Mouse (Mus musculus) erythroid progenitor cell, adult 5-6 weeks (primary cell): ENCODE measurements around the gene Spen. TPM values are rescaled to one million over a fixed set of nuclear protein-coding genes. Genes with fewer than 3 reads are reported as not detected.
"Not testable (repeated sequence)": the region's sequence is repeated elsewhere in the genome, so short reads cannot be mapped to it uniquely, and the experiment has no call there.

Source experiments
- ATAC-seq: replicated peaks from 2 replicates; pipeline ENCODE4 v1.8.0; 2016; ENCODE audit warnings: moderate number of reproducible peaks, mild to moderate bottlenecking, moderate TSS enrichment, inconsistent platforms; ENCODE audit not compliant: poor library complexity, low FRiP score, severe bottlenecking
- total RNA-seq, 2 experiments: library from RNA; stranded (forward) in 1 of 2; stranded (reverse) in 1 of 2; fragments of 150-400 nt in 1 of 2; fragments of 186-747, 209-891 nt in 1 of 2; gene quantifications; 2 replicates each; pipeline versions ENCODE4 v1.2.3 to v1.2.4; 2015 to 2017; ENCODE audit warnings: low replicate concordance in 2 of 2

Spen gene
- total RNA-seq (2015; ENCODE audit: low replicate concordance) (72.9 and 77.1 TPM in 2 replicates), total RNA-seq (2017; ENCODE audit: low replicate concordance) (132 and 139 TPM in 2 replicates)

DNA sequence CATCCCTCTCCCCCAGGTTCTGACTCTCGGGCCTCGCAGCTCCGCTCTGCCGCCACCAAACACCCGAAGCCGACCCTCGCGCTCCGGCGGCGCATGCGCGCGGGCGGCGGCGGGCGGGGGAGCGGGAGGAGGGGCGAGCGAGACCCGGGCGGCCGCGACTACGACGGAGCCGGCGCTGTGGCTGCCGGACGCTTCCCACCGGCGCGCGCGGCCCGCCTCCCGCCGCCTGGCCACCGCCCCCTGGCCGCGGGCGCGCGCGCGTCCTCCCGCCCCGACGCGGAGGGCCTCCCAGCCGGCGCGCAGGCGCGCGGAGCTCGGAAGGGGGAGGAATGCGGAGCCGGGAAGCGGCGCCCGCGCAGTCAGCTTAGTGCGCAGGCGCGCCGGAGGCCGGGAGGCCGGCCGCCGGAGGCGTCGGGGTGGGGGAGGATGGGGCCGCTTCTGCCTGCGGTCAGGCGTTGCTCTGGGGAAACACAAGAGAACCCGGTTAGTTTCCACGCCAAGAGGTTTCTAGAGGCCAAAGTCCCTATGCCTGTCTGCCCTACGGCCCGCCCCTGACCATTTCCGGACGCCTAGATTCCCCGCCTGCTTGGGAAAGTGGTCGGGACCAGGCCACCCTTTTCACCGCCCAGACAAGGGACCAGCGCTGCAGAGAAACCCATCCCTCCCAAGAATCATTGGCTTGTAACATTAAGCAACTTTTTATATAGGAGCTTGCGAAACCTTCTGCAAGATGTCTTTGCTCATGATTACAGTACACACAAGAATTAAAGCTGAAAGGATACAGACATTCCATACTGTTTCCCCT lies at the start of gene Spen:
Gene Spen, minus strand, starts transcription at position 190 of the 805 bp plus-strand sequence.
- ATAC-seq: peak; percentile 74

DNA sequence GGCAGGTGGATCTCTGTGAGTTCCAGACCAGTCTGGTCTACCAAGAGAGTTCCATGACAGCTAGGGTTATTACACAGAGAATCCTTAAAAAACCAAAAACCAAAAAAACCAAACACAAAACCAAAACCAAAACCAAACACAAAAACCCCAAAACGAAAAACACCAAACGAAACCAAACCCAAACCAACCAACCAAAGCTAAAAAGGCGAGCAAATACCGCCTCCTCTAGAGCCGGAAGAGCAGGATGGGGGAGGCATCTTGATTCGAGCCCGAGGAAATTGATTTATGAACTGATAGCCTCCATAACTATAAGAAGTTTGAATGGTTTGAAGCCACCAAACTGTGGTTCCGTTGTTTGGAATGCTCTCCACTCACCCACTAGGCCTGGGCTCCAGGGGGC lies 45.5 kb upstream of the Spen start:
- no peak for ATAC-seq

DNA sequence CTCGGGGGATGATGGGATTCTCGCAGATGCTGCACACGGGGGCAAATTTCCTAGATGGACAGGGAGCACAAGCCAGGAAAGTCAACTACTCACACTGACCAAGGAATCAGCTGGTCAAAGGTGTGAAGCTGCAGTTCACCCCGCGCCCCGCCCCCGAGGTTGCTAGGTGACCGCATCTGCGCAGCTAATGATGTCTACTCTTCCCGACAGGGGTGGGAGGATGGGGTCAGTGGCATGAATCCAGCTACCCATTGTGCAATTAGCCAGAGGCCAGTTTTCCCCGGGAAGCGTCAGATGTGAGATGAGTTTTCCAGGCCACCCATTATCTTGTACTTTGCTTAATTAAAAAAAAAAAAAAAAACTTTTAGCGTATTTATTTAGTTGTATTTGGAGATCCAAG lies 42.7 kb upstream of the Spen start:
- no peak for ATAC-seq

DNA sequence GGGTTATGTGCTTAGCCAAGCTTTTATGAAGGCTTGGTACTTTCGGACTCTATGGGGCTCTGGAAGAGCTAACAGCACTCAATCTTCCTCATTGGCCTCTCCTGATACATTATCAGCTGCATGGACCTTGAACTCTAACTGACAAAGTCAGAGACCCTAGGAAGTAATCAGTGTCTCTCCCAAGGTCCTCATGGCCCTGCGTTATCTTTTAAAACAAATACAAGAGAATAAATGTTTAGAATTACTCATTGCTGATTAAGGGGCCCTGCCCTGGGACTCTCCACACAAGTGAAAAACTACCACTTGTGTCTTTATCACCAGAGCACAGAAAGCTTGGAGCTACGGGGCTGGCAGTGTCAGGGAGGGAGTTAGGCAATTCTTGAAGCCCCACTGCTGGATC lies 40.4 kb upstream of the Spen start:
- ATAC-seq: no peak

DNA sequence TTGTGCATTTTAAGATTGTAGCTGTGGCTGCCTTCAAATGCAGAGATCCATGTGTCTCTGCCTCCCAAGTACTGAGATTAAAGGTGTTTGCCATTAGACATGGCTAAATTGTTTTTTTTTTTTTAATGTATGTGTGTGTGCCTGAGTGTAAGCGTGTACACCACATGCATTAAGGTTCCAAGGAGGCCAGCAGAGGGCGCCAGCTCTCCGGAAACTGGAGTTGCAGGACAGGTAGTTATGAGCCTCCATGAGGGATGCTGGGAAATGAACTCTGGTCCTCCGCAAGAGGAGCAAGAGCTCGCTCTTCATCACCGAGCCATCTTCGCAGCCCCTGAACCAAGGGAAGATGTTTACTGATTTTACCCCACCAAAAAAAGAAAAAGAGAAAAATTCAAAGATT lies 38.5 kb upstream of the Spen start:
- no peak for ATAC-seq

DNA sequence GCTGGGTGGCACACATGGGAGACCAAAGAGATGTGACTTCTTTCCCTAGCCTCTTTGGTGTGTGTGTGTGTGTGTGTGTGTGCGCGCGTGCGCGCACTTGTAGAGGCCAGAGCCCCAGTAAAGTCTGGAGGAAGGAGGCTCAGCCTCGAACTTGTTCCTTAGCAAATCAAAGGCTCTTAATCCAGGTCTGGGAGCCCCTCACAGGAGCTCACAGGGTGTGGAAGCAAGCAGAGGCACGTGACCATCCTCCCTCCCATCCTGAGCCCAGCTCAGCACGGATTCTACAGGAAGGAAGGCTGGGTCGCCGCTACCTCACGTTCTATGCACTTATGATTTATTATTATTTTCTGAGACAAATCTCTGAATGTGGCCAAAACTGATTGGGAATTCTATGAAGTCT lies 38.0 kb upstream of the Spen start:
- ATAC-seq: no peak

DNA sequence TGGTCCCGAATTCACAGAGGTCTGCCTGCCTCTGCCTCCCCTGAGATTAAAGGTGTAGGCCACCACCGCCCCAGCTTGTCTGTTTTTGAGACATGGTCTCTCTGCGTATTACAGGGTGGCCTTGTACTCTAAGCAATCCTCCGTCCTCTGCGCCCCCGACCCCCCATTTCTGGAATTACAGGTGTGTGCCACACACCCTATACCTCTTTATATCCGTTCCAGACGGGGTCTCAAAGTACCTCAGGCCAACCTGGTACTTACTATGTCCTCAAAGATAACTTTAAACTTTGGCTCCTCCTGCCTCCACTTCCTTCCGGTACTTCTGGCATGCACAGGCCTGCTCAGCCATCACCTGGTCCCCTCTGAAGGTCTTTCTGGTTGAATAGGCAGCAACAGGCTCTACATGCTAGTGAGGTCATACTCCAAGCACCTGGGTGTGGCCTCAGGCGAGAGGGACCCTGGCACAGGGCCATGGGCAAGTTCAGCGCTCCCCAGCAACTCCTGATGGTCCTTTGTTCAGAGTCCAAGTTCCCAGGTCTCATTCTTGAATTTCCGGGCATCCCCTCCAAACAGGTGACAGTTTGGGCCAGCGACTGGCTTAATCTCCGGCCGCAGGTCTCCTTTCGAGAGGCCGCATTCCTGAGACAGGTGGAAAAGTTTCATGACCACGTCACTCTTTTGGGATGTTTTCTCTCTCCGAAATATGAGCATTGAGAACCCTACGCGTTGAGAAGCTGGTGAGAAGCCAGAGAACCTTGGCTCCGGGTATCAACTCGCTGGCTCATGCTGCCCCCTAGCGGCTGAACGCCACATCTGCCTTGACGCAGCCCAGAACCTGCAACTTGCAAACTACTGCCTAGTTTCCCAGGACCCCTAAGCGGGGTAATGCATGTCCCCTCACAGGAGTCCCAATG lies 36.6 kb upstream of the Spen start:
- peak; percentile 71 for ATAC-seq

DNA sequence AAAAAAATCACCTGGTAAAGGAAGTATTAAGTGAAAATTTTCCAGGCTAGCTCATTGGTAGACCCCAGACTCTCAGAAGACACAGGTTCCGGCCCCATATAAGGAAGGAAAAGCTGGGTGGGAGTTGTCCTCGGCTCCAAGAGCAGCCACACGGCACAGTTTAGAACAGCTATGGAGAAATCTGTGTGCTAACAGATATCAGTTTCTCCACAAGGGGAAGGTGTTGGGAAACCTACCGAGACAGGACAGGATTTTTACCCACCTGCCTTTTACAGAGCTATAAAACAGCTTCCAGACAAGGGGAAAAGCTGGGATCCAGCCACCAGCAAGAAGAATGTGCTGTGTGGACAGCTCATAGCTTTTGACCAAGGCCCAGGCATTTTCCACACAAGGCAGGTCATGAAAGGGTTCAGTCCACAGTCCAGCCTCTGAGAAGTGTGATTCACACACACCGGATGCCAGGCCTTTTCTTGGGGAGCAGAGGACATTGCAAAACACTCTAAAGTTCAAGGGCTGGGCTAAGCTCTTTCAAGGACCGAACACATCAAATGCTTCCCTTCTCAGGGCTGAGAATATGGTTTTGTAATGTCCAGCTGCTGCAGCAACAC lies 35.1 kb upstream of the Spen start:
- ATAC-seq: no peak

DNA sequence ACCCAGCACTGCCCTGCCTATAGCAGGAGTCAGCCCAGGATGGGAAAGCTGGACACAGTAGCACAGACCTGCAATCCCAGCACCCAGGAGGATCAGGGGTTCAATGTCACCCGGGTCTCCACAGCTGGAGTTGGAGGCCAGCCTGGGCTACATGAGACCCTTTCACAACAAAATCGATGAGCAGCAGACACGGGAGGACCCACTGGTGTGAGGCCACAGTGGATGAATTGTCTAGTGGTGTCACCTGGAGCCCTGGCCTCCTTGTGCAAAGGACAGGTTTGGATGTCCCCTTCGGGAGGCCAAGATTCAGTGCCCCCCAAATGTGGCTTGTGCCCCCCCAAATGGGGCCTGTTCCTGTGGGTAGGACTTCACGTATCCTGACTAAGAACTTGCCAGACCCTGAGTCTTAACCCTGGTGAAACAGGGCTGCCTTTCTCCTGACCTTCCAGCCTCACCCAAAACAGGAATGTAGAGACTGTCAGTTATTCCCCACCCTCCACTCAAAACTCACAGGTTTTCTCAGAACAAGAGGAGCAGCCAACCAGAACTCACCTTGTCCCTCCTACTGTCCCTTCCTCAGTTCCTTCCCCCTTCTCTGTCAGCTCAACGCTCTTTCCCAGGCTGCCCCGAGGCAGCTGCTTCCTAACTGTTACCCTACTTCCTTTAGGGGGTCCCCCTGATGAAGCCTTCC lies 34.4 kb upstream of the Spen start:
- no peak for ATAC-seq

DNA sequence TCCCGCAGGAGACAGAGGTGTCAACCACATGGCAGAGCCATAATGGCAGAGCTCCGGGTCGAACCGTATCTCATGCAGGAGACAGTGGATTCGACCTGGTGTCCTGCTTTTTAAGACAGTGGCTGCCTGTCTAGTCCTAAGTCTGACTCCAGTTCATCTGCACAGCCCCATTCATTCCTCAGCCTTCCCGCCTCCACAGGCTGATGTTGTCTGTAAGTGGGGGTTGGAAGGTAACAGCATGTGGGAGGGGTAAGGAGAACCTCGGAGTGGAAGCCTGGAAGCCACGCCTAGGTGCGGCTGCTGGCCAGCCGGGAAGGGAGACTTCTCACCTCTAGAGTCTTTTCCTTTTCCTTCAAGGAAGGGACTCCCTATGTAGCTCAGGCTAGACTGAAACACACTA lies 33.5 kb upstream of the Spen start:
- no peak for ATAC-seq

DNA sequence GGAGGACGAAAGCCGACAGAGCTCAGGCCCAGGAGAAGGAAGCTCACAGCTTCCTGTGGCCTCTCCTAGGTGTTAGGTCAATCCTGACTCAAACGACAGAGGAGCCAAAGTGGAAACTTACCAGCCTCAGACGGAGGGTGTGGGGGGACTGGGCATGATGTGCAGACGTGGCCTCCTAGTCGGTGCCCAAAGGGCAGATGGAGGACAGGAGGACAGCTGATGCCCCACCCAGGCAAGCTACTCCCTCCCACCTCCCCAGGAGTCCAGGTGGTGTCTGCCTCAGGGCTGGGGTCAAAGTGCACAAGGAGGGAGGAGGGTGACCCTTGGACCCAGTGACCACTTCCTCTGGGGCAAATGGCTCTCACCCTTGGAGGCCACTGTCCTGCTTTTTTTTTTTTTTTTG lies 32.9 kb upstream of the Spen start:
- no peak for ATAC-seq

DNA sequence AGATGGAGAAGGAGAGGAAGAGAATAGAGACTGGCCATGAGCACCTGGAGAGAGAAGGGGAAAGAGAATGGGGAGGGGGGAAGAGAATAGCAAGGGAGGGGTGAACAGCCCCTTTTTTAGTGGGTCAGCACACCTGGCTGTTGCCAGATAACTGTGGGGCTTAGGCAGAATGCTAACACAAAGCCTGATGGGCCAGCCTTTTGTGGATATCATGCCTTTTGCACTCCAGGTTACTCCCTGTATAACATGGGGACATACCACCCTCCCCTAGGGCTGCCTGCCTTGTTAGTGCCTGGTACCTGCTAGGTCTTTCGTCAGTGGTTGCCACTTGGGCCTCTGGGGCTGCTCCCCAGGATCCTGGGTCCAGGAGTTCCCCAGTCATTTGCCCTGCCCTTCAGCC lies 32.4 kb upstream of the Spen start:
- no peak for ATAC-seq

DNA sequence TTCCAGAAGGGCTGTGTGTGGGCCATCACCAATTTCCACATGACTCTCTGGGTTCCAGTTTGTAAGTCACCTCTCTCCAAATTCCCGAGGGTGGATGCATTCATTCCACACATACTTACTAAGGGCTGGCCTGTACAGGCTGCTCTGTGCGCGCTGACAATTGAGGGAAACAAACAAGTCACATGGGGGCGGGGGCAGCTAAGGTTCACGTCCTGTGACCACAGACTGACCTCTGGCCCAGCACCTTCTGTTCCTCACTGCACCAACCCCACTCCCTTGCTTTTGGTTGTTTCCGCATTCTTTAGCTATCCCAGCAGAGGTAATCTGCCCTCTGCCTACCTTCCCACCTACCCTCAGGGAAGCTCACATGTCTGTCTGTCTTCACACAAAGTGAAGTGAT lies 31.6 kb upstream of the Spen start:
- ATAC-seq: no peak

DNA sequence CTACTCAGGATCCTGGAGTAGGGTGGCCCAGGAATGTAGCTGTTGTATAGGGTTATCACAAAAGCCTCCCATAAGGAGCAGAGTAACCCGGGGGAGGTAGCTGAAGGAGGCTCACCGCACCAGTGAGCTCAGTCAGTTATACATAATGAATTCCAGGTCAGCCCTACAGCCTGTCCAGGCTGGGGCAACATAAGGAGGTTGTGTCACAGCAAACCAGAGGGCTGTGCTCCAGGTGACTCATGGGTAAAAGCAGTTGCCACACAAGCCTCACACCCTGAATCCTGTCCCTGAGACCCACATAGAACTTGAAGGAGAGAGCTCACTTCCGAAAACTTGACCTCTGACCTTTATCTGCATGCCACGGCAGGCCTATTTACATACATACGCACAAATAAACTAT lies 30.6 kb upstream of the Spen start:
- no peak for ATAC-seq

DNA sequence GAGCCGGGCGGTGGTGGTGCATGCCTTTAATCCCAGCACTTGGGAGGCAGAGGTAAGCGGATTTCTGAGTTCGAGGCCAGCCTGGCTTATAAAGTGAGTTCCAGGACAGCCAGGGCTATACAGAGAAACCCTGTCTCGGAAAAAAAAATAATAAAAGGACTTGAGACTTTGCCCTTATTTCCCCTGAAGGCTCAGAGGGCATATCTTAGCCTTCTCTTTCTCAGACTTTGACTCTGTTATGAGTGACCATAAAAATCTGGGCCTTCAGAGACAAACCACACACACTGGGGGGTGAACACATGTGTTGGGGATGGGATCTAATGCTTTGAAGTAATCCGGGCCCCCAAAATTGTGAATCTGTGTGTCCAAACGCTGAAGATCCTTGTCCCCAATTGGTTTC lies 28.8 kb upstream of the Spen start:
- ATAC-seq: not testable (repeated sequence)

DNA sequence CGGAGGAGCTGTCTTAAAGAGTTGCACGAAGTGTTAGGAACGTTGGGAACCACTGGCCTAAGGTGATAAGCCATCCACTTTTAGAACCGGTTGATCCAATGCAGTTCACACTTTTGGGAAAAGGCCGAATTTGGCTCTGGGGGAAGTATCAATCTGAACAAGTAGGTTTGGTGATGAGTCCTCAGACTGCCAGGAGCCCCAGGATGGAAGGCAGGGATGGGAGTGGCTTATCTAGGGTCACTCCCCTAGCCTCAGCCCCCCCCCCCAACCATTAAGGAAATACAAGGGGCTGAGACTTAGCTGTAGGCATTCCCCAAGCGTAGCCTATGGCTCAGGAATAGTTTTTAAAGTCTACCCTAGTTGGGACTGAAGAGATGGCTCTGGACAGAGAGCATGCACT lies 27.8 kb upstream of the Spen start:
- ATAC-seq: no peak

DNA sequence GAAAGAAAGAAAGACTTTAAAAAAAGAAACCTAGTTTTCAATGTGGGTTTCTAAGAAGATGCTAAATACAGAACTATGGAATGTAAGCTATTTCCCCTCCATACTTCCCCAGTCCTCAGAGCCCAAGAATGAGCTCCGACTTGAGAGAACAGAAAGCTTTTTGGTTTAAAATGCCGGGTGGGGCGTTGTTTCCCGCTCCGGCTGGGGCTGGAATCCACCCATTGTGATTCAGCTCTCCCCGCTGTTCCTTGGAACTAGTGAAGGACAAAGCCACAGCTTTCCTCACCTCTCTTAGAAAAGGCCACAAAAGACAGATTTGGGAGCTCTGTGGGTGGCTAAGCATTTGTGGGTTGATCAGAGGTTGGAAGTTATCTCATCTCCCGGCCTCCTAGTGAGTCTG lies 26.9 kb upstream of the Spen start:
- ATAC-seq: no peak

DNA sequence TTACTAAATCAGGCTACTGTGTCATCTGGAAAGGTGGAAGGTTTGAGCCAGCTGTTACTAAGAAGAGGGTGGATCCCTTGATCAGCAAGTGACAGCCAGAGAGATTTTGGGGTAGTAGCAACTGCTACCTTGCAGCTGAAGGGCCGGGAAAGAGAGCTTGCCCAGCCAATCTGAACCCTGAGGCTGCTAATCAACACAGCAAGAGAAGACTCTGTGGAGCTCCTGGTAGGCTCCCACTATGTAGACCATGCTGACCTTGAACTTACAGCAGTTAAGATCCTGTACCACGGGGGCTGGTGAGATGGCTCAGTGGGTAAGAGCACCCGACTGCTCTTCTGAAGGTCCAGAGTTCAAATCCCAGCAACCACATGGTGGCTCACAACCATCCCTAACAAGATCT lies 26.3 kb upstream of the Spen start:
- no peak for ATAC-seq

DNA sequence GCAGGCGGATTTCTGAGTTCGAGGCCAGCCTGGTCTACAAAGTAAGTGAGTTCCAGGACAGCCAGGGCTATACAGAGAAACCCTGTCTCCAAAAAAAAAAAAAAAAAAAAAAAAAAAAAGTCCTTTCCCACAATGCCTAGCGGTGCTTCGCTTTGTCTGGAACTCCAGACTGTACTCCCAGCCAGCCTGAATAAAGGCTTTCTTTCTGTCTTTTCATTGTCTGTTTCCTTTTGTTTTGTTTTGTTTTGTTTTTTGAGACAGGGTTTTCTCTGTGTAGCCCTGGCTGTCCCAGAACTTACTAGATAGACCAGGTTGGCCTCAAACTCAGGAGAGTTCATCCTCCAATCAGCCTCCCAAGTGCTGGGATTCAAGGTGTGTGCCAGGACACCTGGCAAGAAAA lies 25.8 kb upstream of the Spen start:
- no peak for ATAC-seq

DNA sequence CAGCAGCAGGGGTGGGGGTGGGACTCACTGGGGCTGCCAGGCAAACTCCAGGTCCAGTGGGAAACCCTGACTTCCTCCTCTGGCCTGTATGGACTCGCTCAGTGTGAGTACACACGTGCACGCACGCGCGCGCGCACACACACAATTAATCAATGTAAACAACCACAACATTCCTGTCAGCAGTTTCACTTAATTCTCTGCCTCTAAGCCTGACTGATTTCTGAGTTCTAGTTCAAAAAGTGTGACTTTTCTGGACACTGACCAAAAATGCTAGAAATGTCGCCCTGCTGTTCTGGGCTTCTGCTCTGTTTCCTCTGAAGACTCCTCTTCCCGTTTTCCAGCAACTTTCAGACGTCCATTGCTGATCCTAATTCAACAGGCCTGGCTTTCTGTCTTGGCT lies 23.9 kb upstream of the Spen start:
- no peak for ATAC-seq
